Mouse (Mus musculus) left cerebral cortex, postnatal 36 days (tissue): ENCODE results near the gene D7Ertd443e. TPM values are rescaled to one million over a fixed set of nuclear protein-coding genes. Genes with fewer than 3 reads are reported as not detected.

ENCODE experiments used
- DNase-seq, 2 experiments: peaks; one replicate each; pipeline ENCODE4 v3.0.0; 2021 to 2022; ENCODE audit warnings: low spot score in 2 of 2, mixed read lengths in 1 of 2
- intact Hi-C: fragments of 180-260 bp; cut with DNase I; formaldehyde crosslinking; loops from one replicate; pipeline ENCODE4 v1.15.1; 2025
- total RNA-seq, 2 experiments: library from RNA; stranded (reverse); gene quantifications; 2 replicates each; pipeline ENCODE4 v1.2.3; 2021

Gene D7Ertd443e
- total RNA-seq, 2 experiments from 2014 or later = 2.9 TPM

DNA sequence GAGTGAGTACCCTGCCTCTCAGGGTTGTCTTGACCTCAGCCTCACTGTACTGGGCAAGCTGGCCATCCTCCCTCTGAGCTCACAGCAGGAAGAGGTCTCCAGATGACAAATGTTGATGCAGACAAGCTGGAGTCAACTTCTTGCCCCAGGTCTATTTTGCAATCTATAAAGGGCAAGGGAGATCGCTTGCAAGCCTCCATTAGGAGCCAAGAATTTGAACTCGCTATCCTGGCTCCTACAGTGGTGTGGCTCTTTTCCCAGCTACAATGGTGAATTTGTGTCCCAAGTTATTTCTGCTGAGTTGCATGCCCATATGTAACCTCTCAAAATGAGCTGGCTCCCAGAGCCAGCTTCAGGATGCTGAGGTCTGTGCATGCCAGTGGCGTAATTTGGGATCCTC, 92.7 kb downstream of the D7Ertd443e start:
- intact Hi-C loops = no loop called here
- no peak for DNase-seq

DNA sequence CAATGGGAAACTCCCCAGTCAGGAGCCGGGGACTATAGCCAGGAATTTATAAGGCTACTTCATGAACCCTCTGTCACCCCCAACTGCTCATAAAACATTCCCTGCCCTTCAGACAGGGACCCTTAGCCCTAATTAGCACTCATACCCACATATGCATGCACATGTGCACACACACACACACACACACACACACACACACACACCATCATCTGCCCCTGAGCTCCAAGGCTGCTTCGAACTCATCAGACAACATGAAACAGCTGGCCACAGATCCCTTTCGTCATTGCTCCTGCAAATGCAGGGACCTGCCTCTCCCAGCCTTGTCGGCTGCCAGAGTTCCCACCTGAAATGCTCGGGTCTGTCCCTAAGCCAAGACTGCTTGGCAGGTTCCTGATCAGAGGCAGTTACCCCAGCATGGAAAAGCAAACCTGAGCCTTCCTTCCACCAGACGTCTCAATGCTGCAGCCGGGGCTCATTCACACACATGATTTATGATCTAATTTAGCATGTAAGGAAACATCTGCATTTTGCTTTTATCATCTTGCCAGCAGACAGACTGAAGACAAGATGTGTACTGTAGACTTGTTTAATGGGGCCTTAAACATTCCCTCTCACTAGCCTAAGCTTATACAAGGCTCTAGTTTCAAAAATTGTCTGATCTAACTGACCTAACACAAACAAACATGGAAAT, 95.7 kb downstream of the D7Ertd443e start:
- no peak for DNase-seq
- intact Hi-C loops = no loop called here

GRCm38 (mm10) chr7:134289126-134289525, 96.3 kb downstream of the D7Ertd443e start:
- intact Hi-C loops = no loop called here
- DNase-seq = no peak

DNA sequence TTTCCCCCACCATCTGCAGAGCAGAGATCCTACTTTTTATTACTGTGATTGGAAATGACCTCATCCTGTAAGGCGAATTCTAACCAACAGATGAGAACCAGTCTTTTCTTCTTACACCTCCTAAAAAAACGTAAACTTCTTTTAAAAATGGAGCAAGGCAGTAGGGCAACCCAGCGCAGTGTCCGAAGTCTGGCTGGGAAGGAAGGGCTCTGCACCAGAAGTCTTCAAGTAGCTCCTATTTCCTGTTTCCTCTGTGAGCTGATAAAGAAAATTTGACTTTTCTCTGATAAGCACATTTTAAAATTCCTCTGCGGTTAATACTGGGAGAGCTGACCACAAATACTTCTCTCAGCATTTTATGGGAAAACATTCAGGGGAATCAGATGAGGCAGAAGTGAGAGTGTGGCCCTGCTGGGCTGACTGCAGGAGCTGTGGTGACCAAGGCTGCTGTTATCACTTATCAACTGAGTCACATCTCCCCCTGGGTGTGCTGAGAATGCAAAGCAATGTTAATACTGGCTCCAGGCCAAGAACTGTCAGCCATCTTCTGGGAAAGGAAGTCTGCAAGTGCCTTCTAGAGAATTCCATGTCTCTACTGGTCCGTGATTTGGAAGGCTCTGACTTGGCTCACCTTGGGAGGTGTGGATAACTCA, 97.8 kb downstream of the D7Ertd443e start:
- intact Hi-C loops = no loop called here
- DNase-seq = no peak

- DNase-seq = no peak
- intact Hi-C loops = no loop called here
These were observed 112.5 kb downstream of the D7Ertd443e start for GRCm38 (mm10) chr7:134272956-134273355.

DNA sequence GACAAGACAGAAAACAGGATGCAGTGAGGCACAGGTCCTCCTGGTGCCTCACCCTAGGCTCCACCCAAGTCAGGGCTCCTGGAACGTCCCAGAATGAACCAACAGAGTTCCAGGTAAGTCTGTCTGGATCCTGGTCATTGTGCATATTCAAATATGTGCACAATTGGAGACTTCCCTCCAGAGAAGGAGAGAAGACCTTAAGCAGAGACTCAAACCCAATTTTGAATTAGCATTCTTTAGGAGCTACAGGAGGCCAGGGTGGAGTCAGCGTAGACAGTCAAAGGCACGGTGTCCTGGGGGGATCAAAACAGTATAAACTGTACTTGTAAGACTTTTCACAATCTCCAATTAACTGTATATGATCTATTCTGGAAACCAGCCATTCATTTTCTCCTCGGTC, 113.0 kb downstream of the D7Ertd443e start:
- intact Hi-C loops = no loop called here
- DNase-seq = no peak

- DNase-seq = no peak
- intact Hi-C loops = loop anchor here (10.0 kb wide), 2 partner anchors 79 to 299 kb away; no protein-coding TSS in a partner anchor
These were observed 119.7 kb downstream of the D7Ertd443e start for GRCm38 (mm10) chr7:134265783-134266182.

GRCm38 (mm10) chr7:134263146-134263906, 122.1 kb downstream of the D7Ertd443e start:
- peak; percentile 49 to 57 for DNase-seq
- intact Hi-C loops = loop anchor here (10.0 kb wide), 2 partner anchors 81 to 301 kb away; no protein-coding TSS in a partner anchor

- peak in 1 of 2 experiments; percentile 6 for DNase-seq
- intact Hi-C loops = loop anchor here (10.0 kb wide), 2 partner anchors 84 to 304 kb away; no protein-coding TSS in a partner anchor
These were observed 124.3 kb downstream of the D7Ertd443e start for GRCm38 (mm10) chr7:134261003-134261701.

DNA sequence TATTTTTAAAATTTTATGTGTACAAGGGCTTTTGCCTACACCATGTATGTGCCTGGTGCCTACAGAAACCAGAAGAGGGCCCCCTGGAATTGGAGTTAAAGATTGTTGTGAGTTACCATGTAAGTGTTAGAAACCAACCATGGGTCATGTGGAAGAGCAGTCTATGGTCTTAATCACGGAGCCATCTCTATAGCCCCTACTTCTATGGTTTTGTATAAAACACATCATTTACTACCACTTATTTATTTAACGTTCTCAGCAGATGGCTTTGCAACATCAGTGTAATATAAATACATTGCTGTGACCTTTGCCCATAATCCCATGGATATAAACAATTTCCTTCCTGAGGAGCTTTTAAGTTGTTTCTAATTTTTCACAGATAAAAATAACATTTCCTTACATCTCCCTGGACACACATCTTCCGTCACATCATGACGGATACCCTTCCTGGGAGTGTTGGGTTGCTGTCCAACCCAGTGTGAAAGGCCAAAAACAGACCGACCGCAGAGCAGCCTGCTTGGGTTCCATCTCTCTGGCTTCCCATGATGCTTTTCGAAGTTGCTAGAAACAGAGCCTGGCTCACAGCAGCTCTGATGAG, 135.1 kb downstream of the D7Ertd443e start:
- no peak for DNase-seq

GRCm38 (mm10) chr7:134248041-134248440, 137.4 kb downstream of the D7Ertd443e start:
- intact Hi-C loops = no loop called here
- no peak for DNase-seq

More for the DNA sequence above, 135.1 kb downstream of the D7Ertd443e start:
- intact Hi-C loops = no loop called here

- intact Hi-C loops = no loop called here
- DNase-seq = no peak
These were observed 138.8 kb downstream of the D7Ertd443e start for GRCm38 (mm10) chr7:134246624-134247023.

DNA sequence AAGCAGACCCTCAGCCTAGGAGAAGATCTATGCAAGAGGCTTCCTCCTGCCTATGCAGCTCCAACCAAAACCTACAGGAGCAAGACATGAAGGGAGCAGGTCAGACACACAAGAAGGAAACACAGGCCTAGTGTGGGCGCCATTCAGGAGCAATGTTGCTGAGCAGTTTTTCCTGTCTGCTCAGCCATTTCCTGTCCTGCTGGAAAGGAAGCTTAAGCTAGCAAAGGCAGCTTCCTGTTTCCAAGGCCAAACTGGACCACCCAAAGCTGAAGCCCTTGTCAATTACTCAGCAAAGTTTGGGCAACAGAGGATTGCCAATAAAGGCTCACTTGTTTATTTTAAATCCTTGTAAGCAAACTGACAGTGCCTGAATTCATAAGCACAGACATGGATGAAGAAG, 142.7 kb downstream of the D7Ertd443e start:
- intact Hi-C loops = no loop called here
- no peak for DNase-seq

DNA sequence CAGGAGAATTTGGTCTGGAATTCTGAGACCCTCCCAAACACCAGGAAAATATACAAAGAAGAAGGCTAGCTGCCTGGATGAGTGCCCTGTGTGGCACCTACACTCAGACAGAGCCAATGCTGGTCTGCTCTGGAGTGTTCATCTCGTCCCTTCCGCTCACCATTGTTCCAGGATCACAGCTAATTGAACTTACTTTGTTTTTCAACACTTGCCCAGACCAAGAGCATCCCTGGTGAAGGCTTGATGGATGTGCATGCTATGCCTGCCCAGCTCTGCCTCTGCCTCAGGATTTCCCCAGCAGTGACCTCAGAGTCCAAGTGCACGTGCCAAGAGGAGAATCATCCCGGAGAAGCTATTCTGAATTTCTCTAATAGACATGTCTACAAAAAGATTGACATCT, 144.2 kb downstream of the D7Ertd443e start:
- intact Hi-C loops = no loop called here
- no peak for DNase-seq

- intact Hi-C loops = no loop called here
- no peak for DNase-seq
These were observed 144.9 kb downstream of the D7Ertd443e start for GRCm38 (mm10) chr7:134240579-134240978.

DNA sequence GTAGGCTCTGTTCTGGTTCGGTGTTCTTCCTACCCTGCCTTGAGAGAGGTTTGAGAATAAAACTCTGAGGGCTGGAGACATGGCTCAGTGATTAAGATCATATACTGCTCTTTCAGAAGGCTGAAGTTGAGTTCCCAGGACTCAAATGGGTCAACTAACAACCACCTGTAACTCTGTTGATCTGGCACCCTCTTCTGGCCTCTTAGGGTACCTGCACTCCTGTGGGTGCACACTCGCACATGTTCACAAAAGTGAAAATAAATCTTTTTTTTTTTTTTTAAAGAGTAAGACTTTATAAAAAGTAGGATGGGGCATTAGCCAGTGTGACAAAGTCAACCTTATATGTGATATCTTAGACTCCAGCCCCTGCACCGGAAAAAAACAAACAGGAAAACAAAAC, 146.6 kb downstream of the D7Ertd443e start:
- DNase-seq = no peak
- intact Hi-C loops = no loop called here

GRCm38 (mm10) chr7:134237356-134237755, 148.1 kb downstream of the D7Ertd443e start:
- intact Hi-C loops = no loop called here
- no peak for DNase-seq

- DNase-seq = no peak
- intact Hi-C loops = no loop called here
These were observed 148.7 kb downstream of the D7Ertd443e start for GRCm38 (mm10) chr7:134236727-134237126.

- intact Hi-C loops = no loop called here
These were observed 149.9 kb downstream of the D7Ertd443e start for GRCm38 (mm10) chr7:134235552-134235951.

More at GRCm38 (mm10) chr7:134235552-134235951, 149.9 kb downstream of the D7Ertd443e start:
- no peak for DNase-seq
